ENCODE assay signal across 9 mouse cellular contexts in genomic region chr4:149098571-149098970, GRCm38 (mm10). TPM values are rescaled to one million over a fixed set of nuclear protein-coding genes. Genes with fewer than 3 reads are reported as not detected.
A peak's percentile ranks its signal among the peaks of the same experiment; 100 is the strongest.
DNase-seq lines count a peak whose midpoint lies in the region; ATAC-seq and TF ChIP-seq lines count a peak whose summit lies in the region.
"Had no signal": no experiment of that assay in that cellular context is flagged by ENCODE, and none has a peak within 500 bp of the region (broad histone marks: within the 10 kb centered on the region; RNA-seq: fewer than 3 reads in every experiment).

No protein-coding gene starts in this region.

- TF ChIP-seq CTCF in liver, adult 2 months (IDR thresholded peaks at IDR 0.05; ENCODE audit: low read depth, low read length) = no peak
- no peak for TF ChIP-seq CTCF in intestine, postnatal 0 days (IDR thresholded peaks at IDR 0.05; ENCODE audit: low read depth)

- no peak for ATAC-seq in embryonic facial prominence, embryonic 12.5 days (ENCODE audit: insufficient number of reproducible peaks, insufficient read depth, low FRiP score, low TSS enrichment)
- no peak for ATAC-seq in intestine, postnatal 0 days
- ATAC-seq in neural tube, embryonic 13.5 days (ENCODE audit: low read depth) = no peak

- peak overlapping the region; percentile 88 for H3K27ac ChIP-seq in liver, adult 2 months (replicated peaks; ENCODE audit: insufficient read depth, low read depth, low read length)
- no peak overlapping the region for H3K27ac ChIP-seq in embryonic facial prominence, embryonic 12.5 days
- peak overlapping the region; percentile 24 for H3K27ac ChIP-seq in intestine, postnatal 0 days (ENCODE audit: low read depth, low read length)
- H3K27ac ChIP-seq in neural tube, embryonic 13.5 days (replicated peaks) = no peak overlapping the region

- no peaks in the 10 kb centered on the region for H3K36me3 ChIP-seq in liver, adult 2 months (ENCODE audit: control insufficient read depth, insufficient read depth, low read length)
- H3K36me3 ChIP-seq in embryonic facial prominence, embryonic 12.5 days = 0 out of 2 replicates have a peak, but pooled peaks cover 5% of the 10 kb centered on the region
- no peaks in the 10 kb centered on the region; the same call in 1 of the 2 replicates for H3K36me3 ChIP-seq in intestine, postnatal 0 days (ENCODE audit: control insufficient read depth, insufficient read depth)
- H3K36me3 ChIP-seq in neural tube, embryonic 13.5 days = peaks cover 8% of the 10 kb centered on the region; the same call in 1 of the 2 replicates

- TF ChIP-seq POLR2A in liver, adult 2 months (IDR thresholded peaks at IDR 0.05; ENCODE audit: extremely low read depth, insufficient read depth, low read length) = no peak

- 3% methylated on average over 11 of the region's 11 CpGs for WGBS in liver, adult 2 months
- 8% methylated on average over 11 of the region's 11 CpGs for WGBS in embryonic facial prominence, embryonic 12.5 days
- WGBS in intestine, postnatal 0 days = 11% methylated on average over 11 of the region's 11 CpGs
- 21% methylated on average over 11 of the region's 11 CpGs for WGBS in neural tube, embryonic 13.5 days

- peak overlapping the region; percentile 100 for H3K9ac ChIP-seq in liver, adult 2 months (ENCODE audit: low read depth, low read length)
- H3K9ac ChIP-seq in embryonic facial prominence, embryonic 12.5 days = peak overlapping the region; percentile 86
- peak overlapping the region; percentile 89 for H3K9ac ChIP-seq in intestine, postnatal 0 days (ENCODE audit: low read depth, low read length)
- peak overlapping the region; percentile 94 for H3K9ac ChIP-seq in neural tube, embryonic 13.5 days

- peaks cover 26% of the 10 kb centered on the region for H3K79me2 ChIP-seq in liver, adult 2 months (ENCODE audit: control insufficient read depth, insufficient read depth, low read length)

- no peak for DNase-seq in liver, adult 2 months (ENCODE audit: extremely low read depth, low read depth, low spot score)
- no peak for DNase-seq in liver
- no peak for DNase-seq in Muller cell, postnatal 12 days (ENCODE audit: inconsistent ontology term)
- no peak for DNase-seq in urinary bladder, postnatal 36 days (ENCODE audit: low spot score in 2 of 2)
- DNase-seq in ovary, postnatal 10 days (ENCODE audit: low spot score) = no peak
- DNase-seq: thymus, postnatal 36 days had no signal

- peak overlapping the region; percentile 100 for H3K4me3 ChIP-seq in liver, adult 2 months (ENCODE audit: insufficient read depth, low read depth, low read length)
- peak overlapping the region; percentile 92 for H3K4me3 ChIP-seq in embryonic facial prominence, embryonic 12.5 days
- H3K4me3 ChIP-seq in intestine, postnatal 0 days (ENCODE audit: low read depth, low read length) = peak overlapping the region; percentile 96
- H3K4me3 ChIP-seq in neural tube, embryonic 13.5 days = peak overlapping the region; percentile 93

- no peaks in the 10 kb centered on the region for H3K9me3 ChIP-seq in embryonic facial prominence, embryonic 12.5 days
- H3K9me3 ChIP-seq in intestine, postnatal 0 days (ENCODE audit: control insufficient read depth) = no peaks in the 10 kb centered on the region
- no peaks in the 10 kb centered on the region for H3K9me3 ChIP-seq in neural tube, embryonic 13.5 days

- peak overlapping the region; percentile 89 for H3K4me2 ChIP-seq in embryonic facial prominence, embryonic 12.5 days (replicated peaks)
- H3K4me2 ChIP-seq in intestine, postnatal 0 days (replicated peaks; ENCODE audit: low read depth) = peak overlapping the region; percentile 87
- peak overlapping the region; percentile 90 for H3K4me2 ChIP-seq in neural tube, embryonic 13.5 days

- peaks cover 15% of the 10 kb centered on the region for H3K4me1 ChIP-seq in liver, adult 2 months (ENCODE audit: control insufficient read depth, insufficient read depth, low read length)
- H3K4me1 ChIP-seq in embryonic facial prominence, embryonic 12.5 days = peaks cover 8% of the 10 kb centered on the region
- H3K4me1 ChIP-seq in intestine, postnatal 0 days (replicated peaks; ENCODE audit: control insufficient read depth, insufficient read depth, low read length) = no peaks in the 10 kb centered on the region
- H3K4me1 ChIP-seq in neural tube, embryonic 13.5 days (replicated peaks) = peaks cover 17% of the 10 kb centered on the region

- no peaks in the 10 kb centered on the region for H3K27me3 ChIP-seq in liver, adult 2 months (ENCODE audit: control insufficient read depth, insufficient read depth, low read length)
- H3K27me3 ChIP-seq in embryonic facial prominence, embryonic 12.5 days = no peaks in the 10 kb centered on the region
- no peaks in the 10 kb centered on the region for H3K27me3 ChIP-seq in intestine, postnatal 0 days (replicated peaks; ENCODE audit: control insufficient read depth, insufficient read depth, low read length)
- no peaks in the 10 kb centered on the region; the same call in 1 of the 2 replicates for H3K27me3 ChIP-seq in neural tube, embryonic 13.5 days

RNA-seq across cellular contexts. Expression of gene Pex14, which starts 1.1 kb away (rescaled TPM):
- 35.6 and 43.3 TPM in 2 replicates for total RNA-seq in liver, adult 2 months (2014; rRNA removed)
- polyA plus RNA-seq in liver, adult 2 months (2012; rRNA removed) = 58.2 and 71.6 TPM in 2 replicates
- 54.1 and 55.0 TPM in 2 replicates for polyA plus RNA-seq in embryonic facial prominence, embryonic 12.5 days (2016; fragmentation: Nextera tagmentation; extraction: Ambion mirVana)
- 48.9 and 56.0 TPM in 2 replicates for polyA plus RNA-seq in intestine, postnatal 0 days (2015; fragmentation: Nextera tagmentation; extraction: Ambion mirVana)
- polyA plus RNA-seq in neural tube, embryonic 13.5 days (2015; fragmentation: Nextera tagmentation; extraction: Ambion mirVana) = 50.5 and 52.9 TPM in 2 replicates

RNA-seq across cellular contexts. Expression of gene Dffa, which starts 5.4 kb away (rescaled TPM):
- 11.8 and 13.2 TPM in 2 replicates for total RNA-seq in liver, adult 2 months (2014; rRNA removed)
- 14.5 and 14.8 TPM in 2 replicates for polyA plus RNA-seq in liver, adult 2 months (2012; rRNA removed)
- polyA plus RNA-seq in embryonic facial prominence, embryonic 12.5 days (2016; fragmentation: Nextera tagmentation; extraction: Ambion mirVana) = 28.1 and 31.5 TPM in 2 replicates
- 26.9 and 28.2 TPM in 2 replicates for polyA plus RNA-seq in intestine, postnatal 0 days (2015; fragmentation: Nextera tagmentation; extraction: Ambion mirVana)
- 32.8 and 35.6 TPM in 2 replicates for polyA plus RNA-seq in neural tube, embryonic 13.5 days (2015; fragmentation: Nextera tagmentation; extraction: Ambion mirVana)

RNA-seq across cellular contexts. Expression of gene Cort, which starts 28.0 kb away (rescaled TPM):
- not detected in 2 replicates for total RNA-seq in liver, adult 2 months (2014; rRNA removed)
- not detected in 2 replicates for polyA plus RNA-seq in liver, adult 2 months (2012; rRNA removed)
- 0.36 TPM in 1 of 2 replicates, not detected in the other for polyA plus RNA-seq in embryonic facial prominence, embryonic 12.5 days (2016; fragmentation: Nextera tagmentation; extraction: Ambion mirVana)
- not detected in 2 replicates for polyA plus RNA-seq in intestine, postnatal 0 days (2015; fragmentation: Nextera tagmentation; extraction: Ambion mirVana)
- polyA plus RNA-seq in neural tube, embryonic 13.5 days (2015; fragmentation: Nextera tagmentation; extraction: Ambion mirVana) = not detected in 2 replicates

RNA-seq across cellular contexts. Expression of gene Cenps, which starts 38.9 kb away (rescaled TPM):
- 0.40 and 0.46 TPM in 2 replicates for total RNA-seq in liver, adult 2 months (2014; rRNA removed)
- polyA plus RNA-seq in liver, adult 2 months (2012; rRNA removed) = 0.19 and 0.33 TPM in 2 replicates
- 42.7 and 47.1 TPM in 2 replicates for polyA plus RNA-seq in embryonic facial prominence, embryonic 12.5 days (2016; fragmentation: Nextera tagmentation; extraction: Ambion mirVana)
- 10.6 and 12.1 TPM in 2 replicates for polyA plus RNA-seq in intestine, postnatal 0 days (2015; fragmentation: Nextera tagmentation; extraction: Ambion mirVana)
- 21.1 and 21.9 TPM in 2 replicates for polyA plus RNA-seq in neural tube, embryonic 13.5 days (2015; fragmentation: Nextera tagmentation; extraction: Ambion mirVana)

Comparison
In these comparisons a context has a peak if more than half of its experiments do, and no peak if none do; other contexts are left out.
1. H3K27ac ChIP-seq: peak in liver, adult 2 months (single experiment) and intestine, postnatal 0 days (single experiment); none in embryonic facial prominence, embryonic 12.5 days (single experiment) and neural tube, embryonic 13.5 days (single experiment).
2. Peak in every context shown above with its lines, with median percentiles within 50 percentile points of each other: H3K4me3 ChIP-seq, H3K9ac ChIP-seq and H3K4me2 ChIP-seq.